Mouse (Mus musculus): ENCODE results near the gene Znhit2. TPM values are rescaled to one million over a fixed set of nuclear protein-coding genes. Genes with fewer than 3 reads are reported as not detected.

Znhit2 gene
- polyA plus RNA-seq, 1 experiment from 2014 or later, result 27.6 TPM

GRCm38 (mm10) chr19:6052516-6052915 is 8.5 kb upstream of the Znhit2 start:
- H3K36me3 ChIP-seq (ENCODE audit: control insufficient read depth, insufficient read depth, low read length), result peaks cover 69% of the 10 kb centered on the region
- H3K4me2 ChIP-seq (replicated peaks; ENCODE audit: low read depth, low read length), result no peak overlapping the region
- H3K27me3 ChIP-seq (ENCODE audit: control insufficient read depth, insufficient read depth, low read length), result no peaks in the 10 kb centered on the region
- no peak overlapping the region for H3K9ac ChIP-seq (replicated peaks; ENCODE audit: low read depth, low read length)
- no peak overlapping the region for H3K4me3 ChIP-seq (ENCODE audit: low read depth, low read length)
- no peaks in the 10 kb centered on the region for H3K9me3 ChIP-seq (ENCODE audit: control insufficient read depth, low read depth, low read length)
- H3K27ac ChIP-seq (ENCODE audit: low read length), result no peak overlapping the region
- no peak for ATAC-seq (ENCODE audit: insufficient number of reproducible peaks, insufficient read depth, low FRiP score, low read depth)
- H3K4me1 ChIP-seq (ENCODE audit: control insufficient read depth, insufficient read depth, low read length), result peaks cover 12% of the 10 kb centered on the region
- 92% methylated on average over 7 of the region's 7 CpGs for WGBS

- no peak for ATAC-seq (ENCODE audit: insufficient number of reproducible peaks, insufficient read depth, low FRiP score, low read depth)
- Histone ChIP-seq H3K27me3 (ENCODE audit: control insufficient read depth, insufficient read depth, low read length) (no peaks in the 10 kb centered on the region), H3K9me3 (ENCODE audit: control insufficient read depth, low read depth, low read length) (no peaks in the 10 kb centered on the region), H3K4me1 (ENCODE audit: control insufficient read depth, insufficient read depth, low read length) (peaks cover 10% of the 10 kb centered on the region; the same call in 1 of the 2 replicates), H3K27ac (ENCODE audit: low read length) (no peak overlapping the region), H3K36me3 (ENCODE audit: control insufficient read depth, insufficient read depth, low read length) (peaks cover 66% of the 10 kb centered on the region), H3K9ac (replicated peaks; ENCODE audit: low read depth, low read length) (no peak overlapping the region), H3K4me2 (replicated peaks; ENCODE audit: low read depth, low read length) (no peak overlapping the region), H3K4me3 (ENCODE audit: low read depth, low read length) (no peak overlapping the region)
- WGBS, result 79% methylated on average over 5 of the region's 5 CpGs
These were observed 6.7 kb upstream of the Znhit2 start for GRCm38 (mm10) chr19:6054296-6054695.

GRCm38 (mm10) chr19:6056696-6057095 is 4.3 kb upstream of the Znhit2 start:
- Histone ChIP-seq H3K4me2 (replicated peaks; ENCODE audit: low read depth, low read length) (peak overlapping the region; percentile 79), H3K9ac (replicated peaks; ENCODE audit: low read depth, low read length) (peak overlapping the region; percentile 69; the same call in 1 of the 2 replicates), H3K4me1 (ENCODE audit: control insufficient read depth, insufficient read depth, low read length) (peaks cover 10% of the 10 kb centered on the region; the same call in 1 of the 2 replicates), H3K4me3 (ENCODE audit: low read depth, low read length) (peak overlapping the region; percentile 89), H3K27ac (ENCODE audit: low read length) (no peak overlapping the region), H3K9me3 (ENCODE audit: control insufficient read depth, low read depth, low read length) (no peaks in the 10 kb centered on the region), H3K36me3 (ENCODE audit: control insufficient read depth, insufficient read depth, low read length) (peaks cover 47% of the 10 kb centered on the region), H3K27me3 (ENCODE audit: control insufficient read depth, insufficient read depth, low read length) (no peaks in the 10 kb centered on the region)
- no peak for ATAC-seq (ENCODE audit: insufficient number of reproducible peaks, insufficient read depth, low FRiP score, low read depth)
- 52% methylated on average over 4 of the region's 4 CpGs for WGBS

GRCm38 (mm10) chr19:6057313-6058096 is 3.5 kb upstream of the Znhit2 start, which contains the start of the genes Mrpl49 and Fau:
TSS of gene Mrpl49 (minus strand) at chr19:6057785.
TSS of gene Fau (plus strand) at chr19:6057844.
- ATAC-seq (ENCODE audit: insufficient number of reproducible peaks, insufficient read depth, low FRiP score, low read depth), result peak; percentile 88
- Histone ChIP-seq H3K4me3 (ENCODE audit: low read depth, low read length) (peak within 1 kb of the TSS; percentile 89), H3K4me2 (replicated peaks; ENCODE audit: low read depth, low read length) (peak within 1 kb of the TSS; percentile 85), H3K9me3 (ENCODE audit: control insufficient read depth, low read depth, low read length) (no peaks in the 10 kb centered on the region), H3K27ac (ENCODE audit: low read length) (peak within 1 kb of the TSS; percentile 67; the same call in 1 of the 2 replicates), H3K4me1 (ENCODE audit: control insufficient read depth, insufficient read depth, low read length) (peaks cover 16% of the 10 kb centered on the region), H3K9ac (replicated peaks; ENCODE audit: low read depth, low read length) (peak within 1 kb of the TSS; percentile 86), H3K27me3 (ENCODE audit: control insufficient read depth, insufficient read depth, low read length) (no peaks in the 10 kb centered on the region), H3K36me3 (ENCODE audit: control insufficient read depth, insufficient read depth, low read length) (peaks cover 39% of the 10 kb centered on the region)
- under 1% methylated on average over 63 of the region's 63 CpGs for WGBS

GRCm38 (mm10) chr19:6058513-6058912 is 2.5 kb upstream of the Znhit2 start:
- Histone ChIP-seq H3K9me3 (ENCODE audit: control insufficient read depth, low read depth, low read length) (no peaks in the 10 kb centered on the region), H3K9ac (replicated peaks; ENCODE audit: low read depth, low read length) (peak overlapping the region; percentile 86), H3K4me3 (ENCODE audit: low read depth, low read length) (peak overlapping the region; percentile 89), H3K36me3 (ENCODE audit: control insufficient read depth, insufficient read depth, low read length) (peaks cover 29% of the 10 kb centered on the region), H3K4me2 (replicated peaks; ENCODE audit: low read depth, low read length) (peak overlapping the region; percentile 85), H3K4me1 (ENCODE audit: control insufficient read depth, insufficient read depth, low read length) (peaks cover 20% of the 10 kb centered on the region), H3K27ac (ENCODE audit: low read length) (no peak overlapping the region), H3K27me3 (ENCODE audit: control insufficient read depth, insufficient read depth, low read length) (no peaks in the 10 kb centered on the region)
- no peak for ATAC-seq (ENCODE audit: insufficient number of reproducible peaks, insufficient read depth, low FRiP score, low read depth)
- 34% methylated on average over 5 of the region's 5 CpGs for WGBS

GRCm38 (mm10) chr19:6058966-6059365 is 2.0 kb upstream of the Znhit2 start:
- H3K27ac ChIP-seq (ENCODE audit: low read length), result no peak overlapping the region
- peak overlapping the region; percentile 85 for H3K4me2 ChIP-seq (replicated peaks; ENCODE audit: low read depth, low read length)
- 78% methylated on average over 5 of the region's 5 CpGs for WGBS
- peak overlapping the region; percentile 86; the same call in 1 of the 2 replicates for H3K9ac ChIP-seq (replicated peaks; ENCODE audit: low read depth, low read length)
- no peaks in the 10 kb centered on the region for H3K9me3 ChIP-seq (ENCODE audit: control insufficient read depth, low read depth, low read length)
- H3K4me3 ChIP-seq (ENCODE audit: low read depth, low read length), result peak overlapping the region; percentile 89
- peaks cover 25% of the 10 kb centered on the region for H3K36me3 ChIP-seq (ENCODE audit: control insufficient read depth, insufficient read depth, low read length)
- no peak for ATAC-seq (ENCODE audit: insufficient number of reproducible peaks, insufficient read depth, low FRiP score, low read depth)
- H3K4me1 ChIP-seq (ENCODE audit: control insufficient read depth, insufficient read depth, low read length), result peaks cover 20% of the 10 kb centered on the region
- H3K27me3 ChIP-seq (ENCODE audit: control insufficient read depth, insufficient read depth, low read length), result no peaks in the 10 kb centered on the region

GRCm38 (mm10) chr19:6061641-6062302 is 780 bp downstream of the Znhit2 start:
- no peaks in the 10 kb centered on the region for H3K9me3 ChIP-seq (ENCODE audit: control insufficient read depth, low read depth, low read length)
- ATAC-seq (ENCODE audit: insufficient number of reproducible peaks, insufficient read depth, low FRiP score, low read depth), result no peak
- H3K4me3 ChIP-seq (ENCODE audit: low read depth, low read length), result peak overlapping the region; percentile 79
- peak overlapping the region; percentile 99 for H3K4me2 ChIP-seq (replicated peaks; ENCODE audit: low read depth, low read length)
- H3K27ac ChIP-seq (ENCODE audit: low read length), result peak overlapping the region; percentile 96
- 1% methylated on average over 44 of the region's 44 CpGs for WGBS
- H3K36me3 ChIP-seq (ENCODE audit: control insufficient read depth, insufficient read depth, low read length), result peaks cover 13% of the 10 kb centered on the region
- H3K4me1 ChIP-seq (ENCODE audit: control insufficient read depth, insufficient read depth, low read length), result peaks cover 22% of the 10 kb centered on the region
- peak overlapping the region; percentile 95 for H3K9ac ChIP-seq (replicated peaks; ENCODE audit: low read depth, low read length)
- H3K27me3 ChIP-seq (ENCODE audit: control insufficient read depth, insufficient read depth, low read length), result no peaks in the 10 kb centered on the region

- 36% methylated on average over 5 of the region's 5 CpGs for WGBS
- peak overlapping the region; percentile 95 for H3K9ac ChIP-seq (replicated peaks; ENCODE audit: low read depth, low read length)
- no peaks in the 10 kb centered on the region for H3K27me3 ChIP-seq (ENCODE audit: control insufficient read depth, insufficient read depth, low read length)
- H3K4me1 ChIP-seq (ENCODE audit: control insufficient read depth, insufficient read depth, low read length), result peaks cover 24% of the 10 kb centered on the region
- H3K4me3 ChIP-seq (ENCODE audit: low read depth, low read length), result peak overlapping the region; percentile 79
- peak overlapping the region; percentile 99 for H3K4me2 ChIP-seq (replicated peaks; ENCODE audit: low read depth, low read length)
- ATAC-seq (ENCODE audit: insufficient number of reproducible peaks, insufficient read depth, low FRiP score, low read depth), result no peak
- peaks cover 13% of the 10 kb centered on the region for H3K36me3 ChIP-seq (ENCODE audit: control insufficient read depth, insufficient read depth, low read length)
- H3K9me3 ChIP-seq (ENCODE audit: control insufficient read depth, low read depth, low read length), result no peaks in the 10 kb centered on the region
- H3K27ac ChIP-seq (ENCODE audit: low read length), result no peak overlapping the region
These were observed 1.4 kb downstream of the Znhit2 start for GRCm38 (mm10) chr19:6062418-6062817.

Measured in stomach, embryonic 14.5 days (tissue).